Mouse (Mus musculus) kidney, adult 9 months (tissue): Measurements from ENCODE around the gene Rpl3.
A peak's percentile ranks its signal among the peaks of the same experiment; 100 is the strongest.
"Not testable (repeated sequence)": the region's sequence is repeated elsewhere in the genome, so short reads cannot be mapped to it uniquely, and the experiment has no call there.

Source experiments
- DNase-seq: peaks from one replicate; pipeline ENCODE4 v3.0.0; 2022

Rpl3 gene

DNA sequence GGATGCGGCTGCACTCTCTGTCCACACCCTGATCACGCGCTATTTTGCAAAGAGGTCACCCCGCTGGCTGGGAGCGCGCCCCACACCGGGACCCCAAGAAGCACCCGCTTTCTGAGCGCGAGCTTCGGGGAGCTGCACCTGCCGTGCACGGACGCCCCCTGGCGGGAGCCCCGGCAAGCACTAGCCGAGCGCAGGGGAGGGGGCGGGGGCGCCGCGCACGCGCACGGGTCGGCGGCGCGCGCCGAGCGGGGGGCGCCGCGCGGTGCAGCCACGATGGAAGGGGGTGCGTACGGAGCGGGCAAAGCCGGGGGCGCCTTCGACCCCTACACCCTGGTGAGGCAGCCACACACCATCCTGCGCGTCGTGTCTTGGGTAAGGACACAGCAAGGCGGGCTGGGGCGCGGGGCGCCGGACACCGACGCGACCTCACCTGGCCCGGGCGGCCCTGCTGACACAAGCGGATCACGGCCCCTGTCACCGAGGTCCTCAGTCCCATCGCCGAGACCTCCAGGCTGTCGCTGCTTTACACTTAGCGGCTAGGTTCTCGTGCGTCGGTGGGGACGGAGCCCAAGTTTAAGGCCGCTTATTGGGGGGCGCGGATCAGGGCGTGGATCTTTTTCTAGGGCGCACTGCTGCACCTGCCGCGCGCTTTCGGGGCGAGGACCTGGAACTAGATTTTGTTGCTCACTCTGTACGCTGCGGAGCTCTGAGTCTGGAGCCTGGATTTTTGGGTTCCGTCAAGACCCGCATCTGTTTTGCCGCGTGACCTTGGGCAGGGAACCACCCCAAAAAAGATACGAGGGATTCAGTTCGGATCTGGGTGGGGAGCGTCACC, at the start of gene Rpl3, which contains the start of gene Syngr1:
Gene Rpl3, minus strand, starts transcription at position 748 of the 835 bp plus-strand sequence.
Gene Syngr1, plus strand, starts transcription at position 214 of the 835 bp plus-strand sequence.
- DNase-seq: peak; percentile 74

DNA sequence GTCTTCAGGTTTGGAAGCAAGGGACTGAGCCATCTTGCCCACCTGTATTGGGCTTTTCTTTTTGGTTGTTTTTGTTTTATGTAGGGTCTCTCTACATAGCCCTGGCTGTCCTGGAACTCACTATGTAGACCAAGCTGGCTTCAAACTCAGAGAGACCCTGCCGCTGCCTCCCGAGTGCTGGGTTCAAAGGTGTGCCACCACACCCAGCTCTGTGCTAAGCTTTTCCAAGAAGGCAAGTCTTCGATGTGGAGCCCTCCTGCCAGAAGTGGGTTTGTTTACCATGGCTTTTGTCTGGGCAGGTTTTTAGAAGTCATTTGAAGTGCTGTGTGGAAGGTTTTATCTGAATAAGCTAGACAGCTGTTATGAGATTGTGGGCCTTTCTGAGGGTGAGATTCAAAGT, 49.2 kb upstream of the Rpl3 start:
- no peak for DNase-seq

DNA sequence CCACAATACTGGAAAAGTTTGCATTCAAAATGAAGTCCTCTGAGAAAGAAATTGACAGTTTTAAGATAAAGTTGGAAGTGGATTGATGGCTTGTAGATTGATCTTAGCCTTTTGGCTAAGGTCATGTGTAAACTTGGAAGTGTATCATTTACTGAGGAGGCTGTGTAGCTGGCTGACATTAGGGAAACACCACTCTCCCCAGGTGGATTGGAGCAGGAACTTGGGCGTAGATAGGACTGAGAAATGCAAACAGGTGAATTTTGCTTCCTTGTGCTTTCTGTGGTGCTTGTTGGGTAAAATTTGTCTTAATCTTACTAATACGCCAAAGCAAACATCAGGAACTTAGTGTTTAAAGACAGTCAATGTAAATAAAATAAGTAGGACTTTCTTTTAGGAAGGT, 48.6 kb upstream of the Rpl3 start:
- DNase-seq: no peak

DNA sequence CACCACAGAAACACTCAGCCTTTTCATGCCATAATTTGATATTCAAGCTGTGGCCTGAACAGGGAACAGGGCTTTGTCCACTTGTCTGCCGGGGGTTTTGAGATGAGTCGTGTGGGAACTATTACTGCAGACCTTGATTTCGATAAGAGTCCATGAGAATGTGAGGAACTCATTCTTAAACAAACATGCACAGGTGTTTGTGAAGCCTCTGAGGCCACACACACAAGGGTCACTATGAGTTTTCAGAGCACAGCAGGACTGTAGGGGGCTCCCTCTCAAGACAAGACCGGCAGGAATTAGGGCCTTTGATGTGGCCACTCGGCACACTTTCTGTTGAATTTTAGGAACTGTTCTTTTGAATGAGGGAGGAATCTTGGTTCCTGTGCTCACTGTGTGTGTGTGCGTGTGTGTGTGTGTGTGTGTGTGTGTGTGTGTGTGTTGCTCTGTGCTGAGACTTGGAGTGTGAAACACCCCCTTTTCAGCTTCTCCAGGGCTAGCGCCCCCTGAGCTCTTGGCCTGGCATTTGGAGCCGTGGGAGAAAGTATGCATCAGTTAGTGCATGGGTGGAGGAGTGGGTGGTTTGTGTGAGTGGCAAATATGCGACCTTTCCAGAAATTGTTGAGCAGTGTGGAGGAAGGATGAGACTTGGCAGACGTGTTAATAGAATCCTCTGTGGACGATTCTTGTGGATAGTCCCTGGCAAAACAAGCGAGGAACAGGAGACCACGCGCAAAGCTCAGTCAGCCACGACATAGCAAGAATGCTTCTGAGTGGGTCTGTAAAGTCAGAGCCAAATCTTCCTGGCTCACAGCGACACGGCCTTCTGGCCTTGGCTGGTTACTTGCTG, 46.5 kb upstream of the Rpl3 start:
- no peak for DNase-seq

DNA sequence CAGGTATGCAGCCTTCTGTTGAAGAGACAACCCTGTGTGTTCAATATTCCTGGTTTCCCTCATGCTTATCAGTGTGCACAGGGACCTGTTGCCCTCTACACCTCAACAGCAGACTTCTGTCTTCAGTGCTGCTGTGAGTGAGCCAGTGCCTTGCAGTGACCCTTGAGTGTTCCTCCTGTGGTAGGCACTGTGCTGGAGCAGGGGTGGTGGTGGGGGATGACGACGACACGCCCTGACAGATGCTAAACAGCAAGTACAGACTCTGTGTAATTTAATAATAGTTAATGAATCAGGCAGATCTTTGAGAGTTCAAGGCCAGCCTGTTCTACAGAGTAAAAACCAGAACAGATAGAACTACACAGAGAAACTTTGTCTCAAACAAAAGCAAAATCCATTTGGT, 45.0 kb upstream of the Rpl3 start:
- no peak for DNase-seq

DNA sequence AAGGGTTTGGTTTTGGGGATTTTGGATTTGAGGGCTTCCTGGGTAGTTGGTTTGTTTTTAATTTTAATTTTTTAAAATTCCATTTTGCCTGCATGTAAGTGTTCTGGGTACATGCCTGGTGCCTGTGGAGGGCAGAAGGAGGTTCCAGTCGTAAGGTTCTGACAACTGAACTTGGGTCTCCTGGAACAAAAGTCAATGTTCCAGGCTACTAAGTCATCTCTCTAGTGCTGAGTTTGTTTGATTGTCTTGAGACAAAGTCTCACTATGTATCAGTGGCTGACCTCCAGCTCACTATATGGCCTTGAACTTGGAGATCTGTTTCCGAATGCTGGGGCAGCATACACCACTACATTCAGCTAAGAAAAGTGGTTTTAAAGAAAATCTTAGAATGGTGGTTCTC, 43.8 kb upstream of the Rpl3 start:
- peak; percentile 68 for DNase-seq

GRCm38 (mm10) chr15:80134450-80134847, 42.8 kb upstream of the Rpl3 start:
- peak; percentile 50 for DNase-seq

- DNase-seq: peak; percentile 48
Measured at GRCm38 (mm10) chr15:80133682-80134449, 42.2 kb upstream of the Rpl3 start.

DNA sequence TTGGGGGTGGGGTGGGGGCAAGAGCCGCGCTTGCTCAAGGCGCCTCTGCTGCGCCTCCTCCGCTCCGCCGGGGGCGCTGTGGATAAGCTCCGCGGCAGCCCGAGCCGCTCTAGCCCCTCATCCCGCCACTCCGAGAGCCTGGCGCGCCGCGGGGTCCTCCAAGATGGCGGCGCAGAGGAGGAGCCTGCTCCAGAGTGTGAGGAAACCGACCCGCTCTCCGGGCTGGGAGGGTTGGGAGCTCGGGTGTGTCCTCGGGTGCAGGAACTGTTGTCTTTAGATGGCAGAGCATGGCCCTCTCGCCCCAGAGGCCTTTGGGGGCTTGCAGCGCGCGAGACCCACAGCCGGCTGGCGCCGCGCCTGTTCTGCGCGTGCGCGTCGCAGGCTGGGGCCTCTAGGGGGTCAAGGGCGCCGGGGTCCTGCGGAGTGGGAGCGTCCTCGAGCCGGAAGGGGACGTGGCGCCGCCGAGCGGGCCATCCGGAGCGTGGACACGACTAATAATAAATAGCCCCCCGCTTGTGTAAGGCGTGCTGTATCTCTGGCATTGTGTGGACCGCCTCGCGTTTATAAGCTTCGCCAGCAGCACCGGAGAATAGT, 41.4 kb upstream of the Rpl3 start, which contains the start of gene Tab1:
Gene Tab1, plus strand, starts transcription at position 135 of the 594 bp plus-strand sequence.
- DNase-seq: peak; percentile 94

DNA sequence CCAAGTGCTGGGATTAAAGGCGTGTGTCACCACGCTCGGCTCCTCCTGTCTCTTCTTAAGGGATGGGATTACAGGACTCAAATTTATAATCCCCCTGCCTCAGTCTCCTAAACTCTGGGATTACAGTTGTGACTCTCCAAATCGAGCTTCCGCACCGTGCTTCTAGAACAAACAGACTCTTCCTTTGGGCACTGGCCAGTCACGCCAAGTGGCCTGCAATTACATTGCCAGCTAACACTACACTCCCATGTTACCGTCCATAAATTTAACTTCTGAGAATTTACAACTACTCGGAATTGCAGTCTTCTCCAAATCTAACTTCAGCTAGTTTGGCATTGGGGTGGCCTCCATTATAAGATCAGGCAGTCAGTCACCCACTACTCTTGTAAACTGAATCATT, 40.8 kb upstream of the Rpl3 start:
- no peak for DNase-seq

DNA sequence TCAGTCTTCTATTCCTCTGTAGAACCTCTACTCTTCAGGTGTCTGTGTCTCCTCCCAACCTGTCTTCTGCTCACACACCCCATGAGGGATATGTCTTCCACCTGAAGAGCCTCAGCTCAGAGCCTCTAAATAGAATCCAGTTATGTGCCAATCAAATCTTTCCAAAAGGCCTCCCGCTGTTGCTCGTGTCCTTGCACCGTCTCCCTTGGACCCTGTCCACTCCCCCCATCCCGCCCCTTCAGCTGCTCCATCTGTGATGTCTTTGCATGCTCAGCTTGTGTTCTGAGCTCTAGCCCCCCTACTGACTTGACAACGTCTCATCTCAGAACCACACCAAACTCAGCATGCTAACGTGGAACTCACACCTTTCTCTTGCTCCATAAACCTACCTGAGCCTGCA, 39.8 kb upstream of the Rpl3 start:
- no peak for DNase-seq

DNA sequence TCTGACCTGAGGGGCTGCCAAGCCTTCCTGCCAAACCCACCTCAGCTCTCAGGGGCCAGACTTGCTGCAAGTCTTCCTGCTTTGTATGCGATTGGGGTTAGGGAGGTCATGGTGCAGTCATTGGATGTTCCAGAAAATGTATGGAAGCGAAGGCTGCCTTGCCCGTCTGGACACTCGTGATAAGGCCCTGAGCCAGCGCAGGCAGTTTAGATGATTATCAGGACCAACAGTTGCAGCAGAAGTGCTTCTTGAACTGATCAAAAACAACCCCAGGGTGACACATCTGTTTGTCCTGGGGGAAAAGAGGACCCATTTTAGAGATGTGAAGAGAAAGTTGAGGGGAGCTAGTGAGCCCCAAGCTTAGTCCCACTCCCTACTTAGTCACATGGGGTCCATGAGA, 39.0 kb upstream of the Rpl3 start:
- DNase-seq: no peak

- no peak for DNase-seq
Measured at GRCm38 (mm10) chr15:80129982-80130381, 38.3 kb upstream of the Rpl3 start.

DNA sequence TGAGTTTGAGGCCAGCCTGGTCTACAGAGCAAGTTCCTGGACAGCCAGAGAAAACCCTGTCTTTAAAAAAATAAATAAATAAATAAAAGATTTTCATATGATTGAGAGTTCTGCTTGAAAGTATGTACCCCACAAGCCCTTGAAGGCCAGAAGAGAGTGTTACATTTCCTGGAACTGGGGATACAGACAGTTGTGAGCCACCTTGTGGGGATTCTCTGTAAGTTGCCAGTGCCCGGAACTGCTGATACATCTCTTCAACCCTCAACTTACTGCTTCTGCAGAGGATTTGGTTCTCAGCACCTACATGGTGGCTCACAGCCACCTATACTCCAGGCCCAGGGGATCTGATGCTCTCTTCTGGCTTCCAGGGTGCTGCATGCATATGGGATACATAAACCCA, 35.5 kb upstream of the Rpl3 start:
- no peak for DNase-seq

DNA sequence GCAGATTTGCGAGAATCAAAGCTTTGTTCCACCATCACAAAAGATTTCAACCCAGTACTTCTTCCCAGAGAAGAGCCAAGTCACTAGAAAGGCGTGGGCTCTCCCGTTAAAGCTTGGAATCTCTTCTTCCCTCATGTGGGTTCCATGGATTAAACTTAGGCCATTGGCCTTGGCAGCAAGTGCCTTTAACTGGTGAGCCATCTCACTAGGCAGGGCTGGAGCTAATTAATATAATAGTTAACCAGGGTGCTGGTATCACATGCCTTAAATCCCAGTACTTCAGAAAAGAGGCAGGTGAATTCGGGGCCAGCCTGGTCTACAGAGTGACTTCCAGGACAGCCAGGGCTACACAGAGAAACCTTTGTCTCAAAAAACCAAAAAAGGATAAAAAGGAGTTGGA, 33.0 kb upstream of the Rpl3 start:
- peak; percentile 88 for DNase-seq

GRCm38 (mm10) chr15:80122431-80122830, 30.8 kb upstream of the Rpl3 start:
- not testable (repeated sequence) for DNase-seq

DNA sequence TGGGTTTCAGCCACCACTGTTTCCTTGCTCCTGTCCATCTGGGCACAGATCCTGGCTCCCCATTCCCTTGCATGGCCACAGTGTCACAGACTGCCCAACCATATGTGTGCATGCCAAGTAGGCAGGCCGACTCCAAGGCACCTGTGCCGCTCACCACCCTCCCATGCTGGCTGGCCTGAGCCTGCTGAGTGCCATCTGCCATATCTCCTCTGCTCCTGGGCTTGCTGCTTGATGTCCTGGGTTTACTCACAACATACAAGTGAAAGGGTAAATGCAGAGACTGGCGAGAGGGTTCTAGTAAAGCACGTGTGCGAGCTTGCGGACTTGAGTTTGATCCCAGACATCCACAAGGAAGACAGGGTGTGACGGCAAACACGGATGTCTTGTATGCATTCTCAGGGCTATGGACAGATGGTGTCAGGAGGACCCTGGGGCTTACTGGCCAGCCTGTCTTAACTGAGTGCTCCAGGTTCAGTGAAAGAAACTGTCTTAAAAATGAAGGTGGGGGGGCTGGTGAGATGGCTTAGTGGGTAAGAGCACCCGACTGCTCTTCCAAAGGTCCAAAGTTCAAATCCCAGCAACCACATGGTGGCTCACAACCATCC, 30.2 kb upstream of the Rpl3 start:
- no peak for DNase-seq

DNA sequence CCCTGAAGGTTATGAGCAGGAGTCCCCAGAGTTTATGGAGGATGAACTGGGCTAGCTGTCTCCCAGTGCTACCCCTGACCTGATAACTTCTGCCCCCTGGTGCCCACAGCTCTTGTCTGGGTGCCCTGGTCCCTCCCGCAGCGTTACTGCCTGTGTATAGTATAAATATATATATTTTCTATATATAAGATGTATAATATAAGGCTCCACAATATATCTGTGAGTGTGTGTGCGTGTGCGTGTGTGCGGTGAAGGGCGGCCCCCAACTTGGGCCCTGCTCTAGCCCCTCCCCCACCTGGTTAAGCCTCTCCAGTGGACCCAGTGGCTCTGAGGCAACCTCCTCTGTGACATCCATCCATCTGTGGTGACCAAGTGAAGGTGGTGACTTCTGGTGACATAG, 27.4 kb upstream of the Rpl3 start:
- no peak for DNase-seq

- no peak for DNase-seq
Measured at GRCm38 (mm10) chr15:80117154-80117553, 25.5 kb upstream of the Rpl3 start.

DNA sequence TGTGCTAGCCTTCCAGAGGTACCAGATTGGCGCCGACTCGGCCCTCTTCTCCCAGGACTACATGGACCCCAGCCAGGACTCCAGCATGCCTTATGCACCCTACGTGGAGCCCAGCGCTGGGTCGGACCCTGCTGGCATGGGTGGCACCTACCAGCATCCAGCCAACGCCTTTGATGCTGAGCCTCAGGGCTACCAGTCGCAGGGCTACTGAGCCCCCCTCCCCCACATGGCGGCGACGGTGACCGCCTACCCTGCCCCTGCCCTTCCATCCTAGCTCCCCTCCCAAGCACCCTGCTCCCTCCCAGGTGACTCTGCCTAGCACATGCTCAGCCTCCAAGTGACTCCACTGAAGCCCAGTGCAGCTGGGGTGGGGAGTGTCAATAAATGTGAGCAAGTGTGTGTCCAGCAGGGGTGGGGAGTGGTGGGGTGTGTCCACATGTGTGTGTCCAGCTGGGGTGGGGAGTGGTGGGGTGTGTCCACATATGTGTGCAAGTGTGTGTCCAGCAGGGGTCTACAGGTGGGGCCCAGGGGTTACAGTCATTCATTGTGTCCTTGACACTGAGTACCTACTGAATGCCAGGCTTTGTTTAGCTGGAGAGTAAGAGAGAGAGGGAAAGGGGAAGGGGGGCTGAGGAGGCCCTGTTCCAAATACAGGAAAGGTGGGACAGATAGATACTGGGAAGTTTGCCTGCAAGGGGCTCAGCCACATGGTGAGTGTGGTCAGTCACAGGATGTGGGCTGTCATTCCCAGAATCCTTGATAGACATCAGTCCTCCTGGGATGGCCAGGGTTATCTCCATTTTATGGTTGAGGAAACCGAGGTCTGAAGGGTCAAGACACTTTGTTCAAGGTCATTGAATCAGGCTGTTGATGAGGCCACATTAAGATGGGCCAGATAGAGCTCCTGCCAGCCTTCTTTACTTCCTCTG, 24.5 kb upstream of the Rpl3 start:
- DNase-seq: no peak

DNA sequence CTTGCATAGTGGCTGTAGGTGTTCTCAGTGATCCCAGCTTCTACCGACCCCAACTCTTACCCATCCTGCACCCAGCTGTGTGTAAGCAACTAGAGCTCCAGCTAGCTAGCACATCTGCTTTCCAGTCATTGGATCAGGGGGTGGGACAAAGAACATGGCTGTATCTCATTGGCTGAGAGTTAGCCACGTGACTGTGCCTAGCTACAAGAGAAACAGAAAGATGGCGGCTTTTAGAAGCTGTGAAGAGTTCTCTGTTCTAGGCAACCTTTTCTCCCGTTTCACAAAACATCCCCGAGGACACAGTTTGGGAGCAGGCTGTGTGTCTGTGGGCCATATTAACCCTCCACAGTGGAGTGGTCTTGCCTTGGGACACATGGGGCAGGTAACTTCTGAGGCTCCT, 23.6 kb upstream of the Rpl3 start:
- no peak for DNase-seq
